ENCODE assay signal across 23 mouse cellular contexts in genomic region chr5:146234336-146234735, GRCm38 (mm10). TPM values are rescaled to one million over a fixed set of nuclear protein-coding genes. Genes with fewer than 3 reads are reported as not detected.
DNase-seq lines count a peak whose midpoint lies in the region; ATAC-seq lines count a peak whose summit lies in the region.
"Had no signal": no experiment of that assay in that cellular context is flagged by ENCODE, and none has a peak within 500 bp of the region (broad histone marks: within the 10 kb centered on the region; RNA-seq: fewer than 3 reads in every experiment).

No protein-coding gene starts in this region.

- H3K4me1 ChIP-seq in erythroblast, embryonic 14.5 days (ENCODE audit: control insufficient read depth), result peaks cover 72% of the 10 kb centered on the region
- H3K4me1 ChIP-seq in neural tube, embryonic 15.5 days, result peaks cover 62% of the 10 kb centered on the region
- H3K4me1 ChIP-seq in liver, embryonic 16.5 days (ENCODE audit: control insufficient read depth, low read depth, low read length), result peaks cover 46% of the 10 kb centered on the region
- H3K4me1 ChIP-seq in intestine, embryonic 15.5 days (replicated peaks), result peaks cover 4% of the 10 kb centered on the region; the same call in 1 of the 2 replicates

- ATAC-seq in erythroblast, adult 5-6 weeks (replicated peaks; ENCODE audit: low FRiP score, poor library complexity, severe bottlenecking), result no peak
- ATAC-seq in neural tube, embryonic 15.5 days (ENCODE audit: low FRiP score), result no peak
- ATAC-seq in liver, embryonic 16.5 days (ENCODE audit: low read depth), result peak; percentile 22
- no peak for ATAC-seq in intestine, embryonic 15.5 days
- ATAC-seq: forebrain, postnatal 0 days had no signal

- 96% methylated on average over 1 of the region's 1 CpGs for WGBS in neural tube, embryonic 15.5 days
- WGBS in liver, embryonic 16.5 days (ENCODE audit: insufficient replicate concordance), result 10% methylated on average over 1 of the region's 1 CpGs
- WGBS in intestine, embryonic 15.5 days, result 74% methylated on average over 1 of the region's 1 CpGs

- no peaks in the 10 kb centered on the region for H3K9me3 ChIP-seq in erythroblast, embryonic 14.5 days (ENCODE audit: control insufficient read depth, low read length)
- no peaks in the 10 kb centered on the region for H3K9me3 ChIP-seq in neural tube, embryonic 15.5 days (replicated peaks)
- no peaks in the 10 kb centered on the region for H3K9me3 ChIP-seq in liver, embryonic 16.5 days (replicated peaks; ENCODE audit: control insufficient read depth, low read length)
- H3K9me3 ChIP-seq in intestine, embryonic 15.5 days, result no peaks in the 10 kb centered on the region
- H3K9me3 ChIP-seq: embryonic facial prominence, embryonic 13.5 days; forebrain, embryonic 10.5 days; heart, embryonic 12.5 days; hindbrain, embryonic 10.5 days had no signal

- no peak for DNase-seq in neural tube, embryonic 10.5 days (ENCODE audit: extremely low spot score, low spot score)
- no peak for DNase-seq in natural killer cell, adult 2 months (ENCODE audit: low spot score in 2 of 2)
- DNase-seq: adrenal gland, adult 2 months; adrenal gland, postnatal 25 days; B cell, adult 2 months; cerebellum, adult 18-20 months; cerebellum, adult 9-11 months; cerebellum, postnatal 36 days; forebrain, postnatal 0 days; gastrocnemius, adult 2 months; gastrocnemius, postnatal 25 days had no signal

- H3K36me3 ChIP-seq in erythroblast, embryonic 14.5 days (ENCODE audit: control insufficient read depth), result peaks cover 55% of the 10 kb centered on the region
- no peaks in the 10 kb centered on the region for H3K36me3 ChIP-seq in neural tube, embryonic 15.5 days
- no peaks in the 10 kb centered on the region; the same call in 1 of the 2 replicates for H3K36me3 ChIP-seq in liver, embryonic 16.5 days (ENCODE audit: control insufficient read depth, insufficient read depth)
- 0 out of 2 replicates have a peak, but pooled peaks cover 5% of the 10 kb centered on the region for H3K36me3 ChIP-seq in intestine, embryonic 15.5 days
- H3K36me3 ChIP-seq: embryonic facial prominence, embryonic 13.5 days; heart, embryonic 12.5 days had no signal

- H3K4me3 ChIP-seq in erythroblast, embryonic 14.5 days (replicated peaks), result peak overlapping the region; percentile 79
- no peak overlapping the region for H3K4me3 ChIP-seq in neural tube, embryonic 15.5 days (replicated peaks)
- H3K4me3 ChIP-seq in liver, embryonic 16.5 days (ENCODE audit: low read depth, low read length), result peak overlapping the region; percentile 42
- no peak overlapping the region for H3K4me3 ChIP-seq in intestine, embryonic 15.5 days (replicated peaks)
- H3K4me3 ChIP-seq: embryonic facial prominence, embryonic 13.5 days; forebrain, embryonic 10.5 days; heart, embryonic 12.5 days; hindbrain, embryonic 10.5 days had no signal

- peaks cover 3% of the 10 kb centered on the region; the same call in 1 of the 2 replicates for H3K27me3 ChIP-seq in erythroblast, embryonic 14.5 days (ENCODE audit: control insufficient read depth)
- H3K27me3 ChIP-seq in neural tube, embryonic 15.5 days (replicated peaks), result no peaks in the 10 kb centered on the region
- H3K27me3 ChIP-seq in liver, embryonic 16.5 days (ENCODE audit: control insufficient read depth, insufficient read depth, low read depth, low read length), result no peaks in the 10 kb centered on the region
- H3K27me3 ChIP-seq in intestine, embryonic 15.5 days (replicated peaks), result no peaks in the 10 kb centered on the region
- H3K27me3 ChIP-seq: embryonic facial prominence, embryonic 13.5 days; heart, embryonic 12.5 days had no signal

- 0 out of 2 replicates have a peak overlapping the region, but pooled peaks have one; percentile 6 for H3K4me2 ChIP-seq in neural tube, embryonic 15.5 days
- peak overlapping the region; percentile 62 for H3K4me2 ChIP-seq in liver, embryonic 16.5 days (ENCODE audit: low read depth, low read length)
- H3K4me2 ChIP-seq in intestine, embryonic 15.5 days (replicated peaks), result no peak overlapping the region
- H3K4me2 ChIP-seq: embryonic facial prominence, embryonic 13.5 days; heart, embryonic 12.5 days had no signal

- H3K9ac ChIP-seq in neural tube, embryonic 15.5 days (replicated peaks), result no peak overlapping the region
- peak overlapping the region; percentile 47; the same call in 1 of the 2 replicates for H3K9ac ChIP-seq in liver, embryonic 16.5 days (ENCODE audit: low read depth, low read length)
- H3K9ac ChIP-seq in intestine, embryonic 15.5 days, result no peak overlapping the region
- H3K9ac ChIP-seq: embryonic facial prominence, embryonic 13.5 days; forebrain, postnatal 0 days; heart, embryonic 12.5 days; hindbrain, embryonic 14.5 days had no signal

- H3K27ac ChIP-seq in neural tube, embryonic 15.5 days (replicated peaks), result no peak overlapping the region
- H3K27ac ChIP-seq in liver, embryonic 16.5 days (ENCODE audit: low read length), result peak overlapping the region; percentile 47; the same call in 1 of the 2 replicates
- no peak overlapping the region for H3K27ac ChIP-seq in intestine, embryonic 15.5 days
- H3K27ac ChIP-seq: embryonic facial prominence, embryonic 13.5 days; forebrain, embryonic 10.5 days; gastrocnemius, adult 2 months; hindbrain, embryonic 10.5 days; hindbrain, embryonic 14.5 days had no signal

RNA-seq across cellular contexts. Expression of gene Cdk8, which starts 3.3 kb away (rescaled TPM):
- polyA plus RNA-seq in erythroblast, embryonic 14.5 days (2012), result 9.3 and 11.8 TPM in 2 replicates
- 39.6 and 51.6 TPM in 2 replicates for total RNA-seq in erythroblast, adult 5-6 weeks (2015; ENCODE audit: low replicate concordance)
- 50.6 and 66.1 TPM in 2 replicates for total RNA-seq in erythroblast, adult 5-6 weeks (2017; ENCODE audit: low replicate concordance)
- polyA plus RNA-seq in neural tube, embryonic 15.5 days (2015; fragmentation: Nextera tagmentation; extraction: Ambion mirVana), result 17.8 and 18.1 TPM in 2 replicates
- polyA plus RNA-seq in liver, embryonic 16.5 days (2015; fragmentation: Nextera tagmentation; extraction: Ambion mirVana), result 11.5 and 11.8 TPM in 2 replicates
- polyA plus RNA-seq in intestine, embryonic 15.5 days (2015; fragmentation: Nextera tagmentation; extraction: Ambion mirVana), result 19.6 and 20.3 TPM in 2 replicates

RNA-seq across cellular contexts. Expression of gene Rnf6, which starts 13.0 kb away (rescaled TPM):
- polyA plus RNA-seq in erythroblast, embryonic 14.5 days (2012), result 0.90 and 1.8 TPM in 2 replicates
- total RNA-seq in erythroblast, adult 5-6 weeks (2015; ENCODE audit: low replicate concordance), result 9.0 and 13.6 TPM in 2 replicates
- 25.9 and 26.5 TPM in 2 replicates for total RNA-seq in erythroblast, adult 5-6 weeks (2017; ENCODE audit: low replicate concordance)
- polyA plus RNA-seq in neural tube, embryonic 15.5 days (2015; fragmentation: Nextera tagmentation; extraction: Ambion mirVana), result 29.2 and 38.0 TPM in 2 replicates
- polyA plus RNA-seq in liver, embryonic 16.5 days (2015; fragmentation: Nextera tagmentation; extraction: Ambion mirVana), result 28.0 and 30.9 TPM in 2 replicates
- 47.2 and 48.3 TPM in 2 replicates for polyA plus RNA-seq in intestine, embryonic 15.5 days (2015; fragmentation: Nextera tagmentation; extraction: Ambion mirVana)

RNA-seq across cellular contexts. Expression of gene 1700001J03Rik, which starts 49.2 kb away (rescaled TPM):
- not detected in 2 replicates for polyA plus RNA-seq in erythroblast, embryonic 14.5 days (2012)
- total RNA-seq in erythroblast, adult 5-6 weeks (2015; ENCODE audit: low replicate concordance), result not detected in 2 replicates
- not detected in 2 replicates for total RNA-seq in erythroblast, adult 5-6 weeks (2017; ENCODE audit: low replicate concordance)
- not detected in 2 replicates for polyA plus RNA-seq in neural tube, embryonic 15.5 days (2015; fragmentation: Nextera tagmentation; extraction: Ambion mirVana)
- polyA plus RNA-seq in liver, embryonic 16.5 days (2015; fragmentation: Nextera tagmentation; extraction: Ambion mirVana), result not detected in 2 replicates
- polyA plus RNA-seq in intestine, embryonic 15.5 days (2015; fragmentation: Nextera tagmentation; extraction: Ambion mirVana), result not detected in 2 replicates
- total RNA-seq: forebrain, postnatal 0 days; granulocyte monocyte progenitor cell, adult 5-6 weeks had no signal
- polyA plus RNA-seq: embryonic facial prominence, embryonic 13.5 days; forebrain, embryonic 10.5 days; forebrain, postnatal 0 days; heart, embryonic 12.5 days; heart, embryonic 16.5 days had no signal

Comparison
In these comparisons a context has a peak if more than half of its experiments do, and no peak if none do; other contexts are left out.
1. H3K4me3 ChIP-seq: peak in erythroblast, embryonic 14.5 days (single experiment) and liver, embryonic 16.5 days (single experiment); none in neural tube, embryonic 15.5 days (single experiment) and intestine, embryonic 15.5 days (single experiment).
2. RNA of gene Rnf6, which starts 13.0 kb away (polyA plus RNA-seq): 47.2 to 48.3 TPM in intestine, embryonic 15.5 days, 28.0 to 30.9 TPM in liver, embryonic 16.5 days and 29.2 to 38.0 TPM in neural tube, embryonic 15.5 days; 0.90 to 1.8 TPM in erythroblast, embryonic 14.5 days; every median in the first group is over 10 times any median in the second.